Mouse (Mus musculus): ENCODE measurements at regions not wholly inside any gene's neighbourhood (a gene's known extent, or its start where the extent isn't known, plus 50 kb on each side); places are given as distances from the start of the nearest gene placed in this dataset.

GRCm38 (mm10) chr3:131016104-131016503, 94.2 kb upstream of the Lef1 start:
- in situ Hi-C loops (cut with MboI; ENCODE audit: low pct_unique_long_range_greater_than_20kb): no loop called here

GRCm38 (mm10) chr3:131014092-131014716, 96.1 kb upstream of the Lef1 start:
- TF ChIP-seq CTCF (IDR thresholded peaks at IDR 0.05): no peak
- no peak for ATAC-seq
- in situ Hi-C loops (cut with MboI; ENCODE audit: low pct_unique_long_range_greater_than_20kb): no loop called here
- peak; percentile 63 for DNase-seq (ENCODE audit: low read depth, low spot score)
- H3K27me3 ChIP-seq: no peaks in the 10 kb centered on the region
- POLR2A ChIA-PET: no interaction called here
- CTCF ChIA-PET: interaction anchor here (1.0 to 2.7 kb wide), 3 partner anchors 10 to 261 kb away, joined by 3 to 10 read pairs (median 3); no protein-coding TSS in a partner anchor

More at GRCm38 (mm10) chr3:131016104-131016503, 94.2 kb upstream of the Lef1 start:
- TF ChIP-seq CTCF (IDR thresholded peaks at IDR 0.05): no peak
- DNase-seq (ENCODE audit: low read depth, low spot score) (peak; percentile 57), ATAC-seq (peak; percentile 66)
- ChIA-PET CTCF (interaction anchor here (0.7 to 1.0 kb wide), 2 partner anchors 13 to 21 kb away, joined by 3 to 4 read pairs; no protein-coding TSS in a partner anchor), POLR2A (no interaction called here)
- H3K27me3 ChIP-seq: no peaks in the 10 kb centered on the region

GRCm38 (mm10) chr3:131000701-131001100, 109.6 kb upstream of the Lef1 start:
- in situ Hi-C loops (cut with MboI; ENCODE audit: low pct_unique_long_range_greater_than_20kb): no loop called here
- no peak for DNase-seq (ENCODE audit: low read depth, low spot score)
- no peak for TF ChIP-seq CTCF (IDR thresholded peaks at IDR 0.05)
- ChIA-PET CTCF (interaction anchor here (1.2 to 1.5 kb wide), 2 partner anchors 11 to 16 kb away, joined by 3 read pairs; no protein-coding TSS in a partner anchor), POLR2A (no interaction called here)
- H3K27me3 ChIP-seq: no peaks in the 10 kb centered on the region
- ATAC-seq: no peak

DNA sequence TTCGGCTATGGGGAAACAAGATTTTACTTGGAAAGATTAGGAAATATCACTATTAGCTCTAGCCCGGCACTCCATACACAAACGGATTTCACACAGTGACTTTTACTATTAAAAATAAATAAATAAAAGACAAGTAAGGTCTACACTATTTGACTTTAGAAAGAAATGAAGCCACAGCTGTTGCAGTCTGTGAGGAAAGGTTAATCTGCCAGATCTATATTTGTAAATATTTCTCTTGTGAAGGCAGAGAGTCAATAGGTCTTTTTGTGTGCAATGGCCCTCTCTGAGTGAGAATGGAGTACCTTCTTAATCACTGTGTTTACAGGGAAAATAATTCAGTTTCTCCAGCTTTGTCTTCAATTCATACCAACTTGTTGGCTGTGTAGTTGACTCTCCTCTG, 110.0 kb upstream of the Lef1 start:
- CTCF ChIA-PET: interaction anchor here (1.2 to 1.5 kb wide), 2 partner anchors 11 to 15 kb away, joined by 3 read pairs; no protein-coding TSS in a partner anchor
- DNase-seq (ENCODE audit: low read depth, low spot score): no peak
- POLR2A ChIA-PET: no interaction called here
- no peak for TF ChIP-seq CTCF (IDR thresholded peaks at IDR 0.05)
- ATAC-seq: no peak
- H3K27me3 ChIP-seq: no peaks in the 10 kb centered on the region
- in situ Hi-C loops (cut with MboI; ENCODE audit: low pct_unique_long_range_greater_than_20kb): no loop called here

DNA sequence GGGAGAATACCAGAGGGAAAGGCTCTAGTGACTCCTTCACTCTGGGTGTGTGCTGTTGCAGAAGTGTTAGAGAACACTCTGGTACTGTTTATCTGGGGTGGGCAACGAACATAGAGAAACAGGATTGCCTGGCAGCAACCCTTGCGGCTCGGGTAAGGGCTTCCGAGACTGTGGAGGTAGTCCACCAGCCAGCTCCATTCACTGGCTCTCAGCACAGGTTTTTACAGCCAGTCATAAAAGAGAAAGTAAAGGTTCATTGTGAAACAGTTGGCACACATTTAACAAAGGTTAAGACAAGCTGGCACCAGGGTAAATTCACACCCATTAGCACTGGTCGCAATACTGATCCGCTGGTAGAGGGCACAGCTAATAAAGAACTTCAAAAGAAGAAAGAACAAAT, 110.5 kb upstream of the Lef1 start:
- POLR2A ChIA-PET: no interaction called here
- no peak for TF ChIP-seq CTCF (IDR thresholded peaks at IDR 0.05)
- no peaks in the 10 kb centered on the region for H3K27me3 ChIP-seq
- DNase-seq (ENCODE audit: low read depth, low spot score) (no peak), ATAC-seq (no peak)
- CTCF ChIA-PET: interaction anchor here (1.2 to 1.5 kb wide), 2 partner anchors 10 to 15 kb away, joined by 3 read pairs; no protein-coding TSS in a partner anchor
- in situ Hi-C loops (cut with MboI; ENCODE audit: low pct_unique_long_range_greater_than_20kb): no loop called here

DNA sequence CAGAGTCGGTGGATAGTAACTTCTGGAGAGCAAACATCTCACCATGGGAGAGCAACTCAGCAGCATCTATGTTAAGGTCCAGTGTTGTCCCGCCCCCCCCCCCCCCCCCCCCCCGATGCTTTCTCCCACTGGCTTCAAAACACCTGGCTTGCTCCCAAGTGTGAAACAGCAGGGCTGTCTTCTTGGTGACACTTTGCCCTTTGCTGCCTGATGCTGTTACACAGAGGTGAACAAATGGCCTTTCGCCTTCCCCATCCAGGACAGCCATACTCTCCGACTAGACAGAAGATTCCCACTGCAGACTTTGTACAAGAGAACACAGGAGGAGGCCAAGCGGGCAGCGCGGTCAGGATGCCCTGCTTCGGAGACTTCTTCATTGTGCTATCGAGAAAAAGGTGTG, 111.8 kb upstream of the Lef1 start:
- TF ChIP-seq CTCF (IDR thresholded peaks at IDR 0.05): no peak
- H3K27me3 ChIP-seq: no peaks in the 10 kb centered on the region
- ATAC-seq (no peak), DNase-seq (ENCODE audit: low read depth, low spot score) (no peak)
- ChIA-PET CTCF (no interaction called here), POLR2A (no interaction called here)
- in situ Hi-C loops (cut with MboI; ENCODE audit: low pct_unique_long_range_greater_than_20kb): no loop called here

- ChIA-PET POLR2A (no interaction called here), CTCF (interaction anchor here (2.9 kb wide), 1 partner anchor 10 kb away, joined by 14 read pairs; no protein-coding TSS in a partner anchor)
- in situ Hi-C loops (cut with MboI; ENCODE audit: low pct_unique_long_range_greater_than_20kb): no loop called here
- ATAC-seq: peak; percentile 83
- H3K27me3 ChIP-seq: no peaks in the 10 kb centered on the region
- no peak for TF ChIP-seq CTCF (IDR thresholded peaks at IDR 0.05)
- DNase-seq (ENCODE audit: low read depth, low spot score): peak; percentile 95
Measured at GRCm38 (mm10) chr3:130996786-130997185, 113.5 kb upstream of the Lef1 start.

GRCm38 (mm10) chr3:130991971-130992370, 118.3 kb upstream of the Lef1 start:
- DNase-seq (ENCODE audit: low read depth, low spot score): no peak
- CTCF ChIA-PET: interaction anchor here (0.8 to 6.1 kb wide), 4 partner anchors 9 to 58 kb away, joined by 3 to 29 read pairs (median 4); no protein-coding TSS in a partner anchor
- no peak for ATAC-seq
- POLR2A ChIA-PET: interaction anchor here (0.6 to 1.2 kb wide), 3 partner anchors 11 to 66 kb away, joined by 3 to 4 read pairs (median 3); no protein-coding TSS in a partner anchor
- in situ Hi-C loops (cut with MboI; ENCODE audit: low pct_unique_long_range_greater_than_20kb): no loop called here
- no peaks in the 10 kb centered on the region for H3K27me3 ChIP-seq
- no peak for TF ChIP-seq CTCF (IDR thresholded peaks at IDR 0.05)

DNA sequence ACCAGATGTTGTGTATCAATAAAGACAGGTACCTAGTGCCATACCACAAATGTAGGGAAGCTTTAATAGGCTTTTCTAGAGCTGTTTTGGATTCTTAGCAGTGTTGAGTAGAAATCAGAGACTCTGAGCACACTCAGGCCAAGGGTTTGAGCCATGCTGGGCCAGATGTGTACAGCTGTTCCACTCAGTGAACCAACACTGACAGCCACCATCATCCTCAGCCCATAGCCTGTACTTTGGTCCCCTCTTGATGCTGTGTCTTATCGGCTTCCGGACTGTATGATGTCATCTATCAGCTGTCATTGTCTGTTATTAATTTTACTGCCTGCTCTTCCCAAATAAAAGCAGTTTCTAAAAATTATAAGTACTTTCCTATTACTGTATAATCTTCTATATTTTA, 123.6 kb upstream of the Lef1 start:
- CTCF ChIA-PET: interaction anchor here (0.9 to 3.6 kb wide), 2 partner anchors 9 to 35 kb away, joined by 3 to 14 read pairs; no protein-coding TSS in a partner anchor
- ATAC-seq (no peak), DNase-seq (ENCODE audit: low read depth, low spot score) (no peak)
- no peak for TF ChIP-seq CTCF (IDR thresholded peaks at IDR 0.05)
- in situ Hi-C loops (cut with MboI; ENCODE audit: low pct_unique_long_range_greater_than_20kb): no loop called here
- no peaks in the 10 kb centered on the region for H3K27me3 ChIP-seq
- POLR2A ChIA-PET: interaction anchor here (0.6 to 1.6 kb wide), 2 partner anchors 15 to 86 kb away, joined by 3 to 4 read pairs; no protein-coding TSS in a partner anchor

DNA sequence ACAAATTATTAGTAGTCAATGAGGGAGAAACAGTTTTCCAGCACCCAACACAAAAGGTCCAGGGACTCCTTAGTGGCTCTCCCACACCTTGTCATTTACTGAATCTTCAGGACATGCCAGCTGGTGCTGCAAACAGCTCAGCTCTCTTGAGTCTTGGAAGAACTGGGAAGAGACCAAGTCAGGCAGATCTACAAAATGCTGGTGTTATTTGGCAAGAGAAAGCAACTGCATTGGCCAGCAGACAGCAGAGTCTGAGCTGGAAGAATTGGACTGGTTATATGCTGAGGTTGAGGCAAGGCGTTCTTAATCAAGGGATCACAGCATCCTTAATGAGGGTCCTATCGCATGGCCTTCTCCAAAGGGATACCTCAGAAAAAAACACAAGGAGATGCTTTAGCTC, 124.2 kb upstream of the Lef1 start:
- in situ Hi-C loops (cut with MboI; ENCODE audit: low pct_unique_long_range_greater_than_20kb): no loop called here
- TF ChIP-seq CTCF (IDR thresholded peaks at IDR 0.05): no peak
- CTCF ChIA-PET: interaction anchor here (0.9 to 3.6 kb wide), 2 partner anchors 10 to 36 kb away, joined by 3 to 14 read pairs; no protein-coding TSS in a partner anchor
- ATAC-seq: no peak
- DNase-seq (ENCODE audit: low read depth, low spot score): no peak
- no peaks in the 10 kb centered on the region for H3K27me3 ChIP-seq
- POLR2A ChIA-PET: interaction anchor here (1.6 kb wide), 1 partner anchor 14 kb away, joined by 4 read pairs; no protein-coding TSS in a partner anchor

DNA sequence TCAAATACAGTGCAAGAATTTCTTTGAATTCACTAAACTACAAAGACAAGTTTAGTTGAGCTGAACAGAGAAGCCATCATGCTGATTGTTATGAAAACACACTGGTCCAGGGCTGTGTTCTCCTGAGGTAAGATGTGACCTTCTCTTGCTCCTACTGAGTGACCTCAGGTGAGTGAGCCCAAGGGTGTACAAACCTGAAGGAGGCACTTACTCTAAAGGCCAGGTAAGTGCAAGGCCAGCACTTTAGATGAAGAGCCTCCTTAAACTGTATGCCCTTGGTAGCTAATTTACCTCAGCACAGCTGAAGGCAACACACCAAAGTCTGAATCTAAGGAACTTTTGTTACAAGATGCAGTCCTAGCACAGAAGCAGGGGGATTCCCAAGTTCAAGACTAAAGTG, 128.7 kb upstream of the Lef1 start:
- ATAC-seq (no peak), DNase-seq (ENCODE audit: low read depth, low spot score) (no peak)
- no peaks in the 10 kb centered on the region for H3K27me3 ChIP-seq
- CTCF ChIA-PET: no interaction called here
- POLR2A ChIA-PET: no interaction called here
- no peak for TF ChIP-seq CTCF (IDR thresholded peaks at IDR 0.05)
- in situ Hi-C loops (cut with MboI; ENCODE audit: low pct_unique_long_range_greater_than_20kb): no loop called here

All from Patski (cell line).